ENCODE assay signal across 13 mouse cellular contexts in genomic region chr6:89345855-89346254, GRCm38 (mm10). TPM values are rescaled to one million over a fixed set of nuclear protein-coding genes. Genes with fewer than 3 reads are reported as not detected.
DNase-seq lines count a peak whose midpoint lies in the region; ATAC-seq and TF ChIP-seq lines count a peak whose summit lies in the region.
"Had no signal": no experiment of that assay in that cellular context is flagged by ENCODE, and none has a peak within 500 bp of the region (broad histone marks: within the 10 kb centered on the region; RNA-seq: fewer than 3 reads in every experiment).

No protein-coding gene starts in this region.

- peak overlapping the region; percentile 33; the same call in 1 of the 2 replicates for H3K9ac ChIP-seq in kidney, embryonic 16.5 days (replicated peaks; ENCODE audit: low read length)
- H3K9ac ChIP-seq in ES-E14 (ENCODE audit: insufficient read depth, low read depth, low read length, poor library complexity, severe bottlenecking): peak overlapping the region; percentile 28
- H3K9ac ChIP-seq in limb, embryonic 11.5 days (ENCODE audit: low read length): no peak overlapping the region

- no peak overlapping the region for H3K4me3 ChIP-seq in gastrocnemius, adult 2 months
- no peak overlapping the region for H3K4me3 ChIP-seq in kidney, embryonic 16.5 days (ENCODE audit: low read length)
- no peak overlapping the region for H3K4me3 ChIP-seq in ES-E14 (ENCODE audit: insufficient read depth in 1 of 2, low read depth in 1 of 2, low read length in 2 of 2, poor library complexity in 1 of 2, severe bottlenecking in 1 of 2)
- H3K4me3 ChIP-seq in limb, embryonic 11.5 days (ENCODE audit: low read depth, low read length): no peak overlapping the region

- no peak for TF ChIP-seq CTCF in gastrocnemius, adult 2 months (IDR thresholded peaks at IDR 0.05)

- intact Hi-C loops in gastrocnemius, adult 2 months (cut with DNase I): no loop called here

- in situ Hi-C loops in ES-E14 (cut with MboI; ENCODE audit: low sequenced_read_pairs in 2 of 2, unreplicated experiment in 2 of 2): no loop called here

- no peak overlapping the region for H3K4me2 ChIP-seq in kidney, embryonic 16.5 days (replicated peaks; ENCODE audit: low read depth, low read length)
- no peak overlapping the region for H3K4me2 ChIP-seq in limb, embryonic 11.5 days (ENCODE audit: low read depth, severe bottlenecking)

- DNase-seq in gastrocnemius, adult 2 months: peak; percentile 38
- no peak for DNase-seq in gastrocnemius, adult 8-10 months (ENCODE audit: low spot score in 2 of 2)
- no peak for DNase-seq in kidney, adult 18-20 months
- DNase-seq in ES-E14 (ENCODE audit: low read depth, low spot score): no peak
- peak; percentile 39 for DNase-seq in limb, embryonic 11.5 days (ENCODE audit: low spot score)
- no peak for DNase-seq in ovary, postnatal 36 days (ENCODE audit: low spot score)
- no peak for DNase-seq in urinary bladder, postnatal 10 days (ENCODE audit: low spot score)
- DNase-seq: cerebellum, adult 8-10 months; kidney, adult 8-10 months; left cerebral cortex, postnatal 4 days; retina, postnatal 1 day had no signal

- H3K27ac ChIP-seq in gastrocnemius, adult 2 months: peak overlapping the region; percentile 83
- H3K27ac ChIP-seq in kidney, embryonic 16.5 days (ENCODE audit: low read length): peak overlapping the region; percentile 92
- H3K27ac ChIP-seq in ES-E14 (ENCODE audit: insufficient read depth, low read depth, low read length, poor library complexity, severe bottlenecking): 0 out of 2 replicates have a peak overlapping the region, but pooled peaks have one; percentile 24
- H3K27ac ChIP-seq in limb, embryonic 11.5 days (replicated peaks; ENCODE audit: low read depth, low read length): peak overlapping the region; percentile 87

- no peaks in the 10 kb centered on the region for H3K27me3 ChIP-seq in kidney, embryonic 16.5 days (ENCODE audit: insufficient read depth, low read length)
- H3K27me3 ChIP-seq in limb, embryonic 11.5 days (ENCODE audit: control insufficient read depth, insufficient read depth, low read length): no peaks in the 10 kb centered on the region
- H3K27me3 ChIP-seq: Patski had no signal

- H3K9me3 ChIP-seq in kidney, embryonic 16.5 days (ENCODE audit: low read length): no peaks in the 10 kb centered on the region
- H3K9me3 ChIP-seq in ES-E14 (ENCODE audit: control insufficient read depth, insufficient read depth, low read depth, low read length): no peaks in the 10 kb centered on the region
- H3K9me3 ChIP-seq in limb, embryonic 11.5 days (ENCODE audit: control insufficient read depth, low read length): no peaks in the 10 kb centered on the region

- peaks cover 51% of the 10 kb centered on the region for H3K36me3 ChIP-seq in kidney, embryonic 16.5 days (ENCODE audit: insufficient read depth, low read length)
- H3K36me3 ChIP-seq in ES-E14 (ENCODE audit: control insufficient read depth, insufficient read depth, low read length, poor library complexity, severe bottlenecking): peaks cover 41% of the 10 kb centered on the region
- peaks cover 9% of the 10 kb centered on the region for H3K36me3 ChIP-seq in limb, embryonic 11.5 days (ENCODE audit: control insufficient read depth, insufficient read depth, low read length)

- ATAC-seq in kidney, embryonic 16.5 days (ENCODE audit: low FRiP score, low TSS enrichment): peak; percentile 13; the same call in 1 of the 2 replicates
- no peak for ATAC-seq in limb, embryonic 11.5 days (ENCODE audit: insufficient number of reproducible peaks, low FRiP score, low TSS enrichment, low read depth)

- H3K4me1 ChIP-seq in kidney, embryonic 16.5 days (ENCODE audit: insufficient read depth, low read length): peaks cover 25% of the 10 kb centered on the region
- peaks cover 0 to 18% of the 10 kb centered on the region in 2 experiments; a peak in 2 of 4 replicates for H3K4me1 ChIP-seq in ES-E14 (ENCODE audit: control insufficient read depth in 2 of 2, insufficient read depth in 2 of 2, low read length in 2 of 2, poor library complexity in 1 of 2)
- peaks cover 22% of the 10 kb centered on the region for H3K4me1 ChIP-seq in limb, embryonic 11.5 days (ENCODE audit: control insufficient read depth, insufficient read depth, low read length)

- whole genome bisulfite sequencing in kidney, embryonic 16.5 days: 100% methylated on average over 1 of the region's 1 CpGs
- 83% methylated on average over 1 of the region's 1 CpGs for WGBS in limb, embryonic 11.5 days

TF ChIP-seq in ES-E14, 5 proteins besides CTCF, POLR2A, EP300 and RAD21:
- TF ChIP-seq HCFC1 (IDR thresholded peaks at IDR 0.05; ENCODE audit: borderline replicate concordance, insufficient read depth, low read length): no peak
- no peak for TF ChIP-seq CHD2 (IDR thresholded peaks at IDR 0.05; ENCODE audit: low read depth, low read length)
- TF ChIP-seq MAFK (IDR thresholded peaks at IDR 0.05; ENCODE audit: insufficient read depth, low read depth, low read length): no peak
- TF ChIP-seq ZNF384 (IDR thresholded peaks at IDR 0.05; ENCODE audit: low read depth, low read length): no peak
- TF ChIP-seq ZC3H11A (IDR thresholded peaks at IDR 0.05; ENCODE audit: borderline replicate concordance, low read depth, low read length): no peak

RNA-seq across cellular contexts. Expression of gene Plxna1, which starts 16.6 kb away (rescaled TPM):
- total RNA-seq in gastrocnemius, adult 2 months (2021): 10 to 100 TPM; 10.9 to 13.0 TPM
- 10 to 100 TPM in 3 of 4 experiments, 1 to 10 TPM in 1; 7.6 to 17.9 (median 10.6) TPM for total RNA-seq in gastrocnemius, adult 8-10 months (2022)
- polyA plus RNA-seq in kidney, embryonic 16.5 days (2015; fragmentation: Nextera tagmentation; extraction: Ambion mirVana): 12.1 and 19.5 TPM in 2 replicates
- 94.0 and 127 TPM in 2 replicates for total RNA-seq in ES-E14 (2012; rRNA removed)
- 21.0 and 23.6 TPM in 2 replicates for polyA plus RNA-seq in limb, embryonic 11.5 days (2014; fragmentation: Nextera tagmentation; extraction: Ambion mirVana)

Comparison
In these comparisons a context has a peak if more than half of its experiments do, and no peak if none do; other contexts are left out.
1. DNase-seq: peak in gastrocnemius, adult 2 months (single experiment) and limb, embryonic 11.5 days (single experiment); none in gastrocnemius, adult 8-10 months (0 of 2), kidney, adult 18-20 months (single experiment), ES-E14 (single experiment), ovary, postnatal 36 days (single experiment) and urinary bladder, postnatal 10 days (single experiment).
2. H3K27ac ChIP-seq: peak in every context shown above with its lines; median percentile 92 in kidney, embryonic 16.5 days; 87 in limb, embryonic 11.5 days; 83 in gastrocnemius, adult 2 months; 24 in ES-E14.